Mouse (Mus musculus) cerebellum, adult 2 months (tissue): ENCODE data around the gene Olfr469.

Experiments used
- CTCF ChIP-seq: fragments of 200-500 bp; IDR thresholded peaks from 2 replicates; pipeline ENCODE4 v1.5.1; 2011; ENCODE audit warnings: low read depth, mild to moderate bottlenecking, control low read depth, low read length, moderate library complexity, borderline replicate concordance; ENCODE audit not compliant: insufficient read depth
- POLR2A ChIP-seq: fragments of 200-500 bp; IDR thresholded peaks from 2 replicates; pipeline ENCODE4 v1.6.1; 2011; ENCODE audit warnings: low read length, control low read depth, borderline replicate concordance; ENCODE audit not compliant: insufficient read depth

- TF ChIP-seq POLR2A (no peak), CTCF (no peak)
These were observed 47.1 kb downstream of the Olfr469 start for GRCm38 (mm10) chr7:107778216-107778615.
